ENCODE assay signal across 15 mouse cellular contexts in the genomic region with DNA sequence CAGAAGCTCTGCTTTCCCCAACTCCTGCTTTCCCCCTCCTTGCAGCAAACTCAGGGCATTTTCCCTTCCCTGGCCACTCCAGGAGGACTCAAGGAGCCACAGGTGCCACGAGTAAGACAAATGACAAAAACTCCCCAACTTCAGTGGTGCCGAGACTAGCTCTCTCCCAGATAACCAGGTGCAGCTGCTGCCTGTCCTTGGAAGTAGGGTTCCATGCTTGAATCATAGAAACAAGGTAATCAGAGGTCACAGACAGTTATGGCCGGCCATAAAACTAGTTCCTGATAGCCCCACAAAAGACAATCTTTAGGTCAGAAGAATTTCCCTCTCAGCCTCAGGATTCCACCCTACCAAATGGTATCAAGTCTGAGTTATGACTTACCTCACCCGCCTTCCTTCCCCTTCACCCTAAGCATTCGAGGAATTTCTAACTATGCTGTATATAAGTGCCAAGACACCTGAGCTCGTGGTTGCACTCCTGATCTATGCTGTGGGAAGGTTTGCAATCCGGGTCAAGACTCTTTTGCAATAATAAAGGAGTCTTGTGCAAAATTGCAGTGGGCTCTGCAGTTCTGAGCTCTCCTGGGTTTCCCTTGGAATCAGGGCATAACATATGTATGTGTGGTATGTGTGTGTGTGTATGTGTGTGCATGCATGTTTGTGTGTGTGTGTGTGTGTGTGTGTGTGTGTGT.
"Had no signal": no experiment of that assay in that cellular context is flagged by ENCODE, and none has a peak within 500 bp of the region (broad histone marks: within the 10 kb centered on the region; RNA-seq: fewer than 3 reads in every experiment).

No protein-coding gene starts in this region.

- H3K27me3 ChIP-seq: limb, embryonic 15.5 days; liver, embryonic 12.5 days; midbrain, embryonic 15.5 days; neural tube, embryonic 12.5 days had no signal

- H3K27ac ChIP-seq: kidney, postnatal 0 days; limb, embryonic 15.5 days; liver, embryonic 12.5 days; midbrain, embryonic 15.5 days; neural tube, embryonic 12.5 days had no signal

- H3K9ac ChIP-seq: limb, embryonic 15.5 days; liver, embryonic 12.5 days; midbrain, embryonic 15.5 days; neural tube, embryonic 12.5 days had no signal

- H3K4me2 ChIP-seq: limb, embryonic 15.5 days; liver, embryonic 12.5 days; midbrain, embryonic 11.5 days; midbrain, embryonic 15.5 days; neural tube, embryonic 12.5 days had no signal

- ATAC-seq: liver, embryonic 12.5 days; midbrain, embryonic 15.5 days had no signal

- H3K4me3 ChIP-seq: limb, embryonic 15.5 days; liver, embryonic 12.5 days; megakaryocyte, embryonic 14.5 days; midbrain, embryonic 15.5 days; neural tube, embryonic 12.5 days had no signal

- DNase-seq: kidney, adult 11 months; kidney, adult 9 months; kidney, postnatal 36 days; layer of hippocampus, adult 9-11 months; layer of hippocampus, postnatal 36 days; lung, postnatal 4 days; spleen, adult 18-20 months; thymus, postnatal 14 days had no signal

- H3K36me3 ChIP-seq: limb, embryonic 15.5 days; liver, embryonic 12.5 days; midbrain, embryonic 15.5 days; neural tube, embryonic 12.5 days had no signal

- H3K4me1 ChIP-seq: limb, embryonic 15.5 days; liver, embryonic 12.5 days; megakaryocyte, embryonic 14.5 days; midbrain, embryonic 15.5 days; neural tube, embryonic 12.5 days had no signal

- H3K9me3 ChIP-seq: limb, embryonic 15.5 days; liver, embryonic 12.5 days; megakaryocyte, embryonic 14.5 days; midbrain, embryonic 15.5 days; neural tube, embryonic 12.5 days had no signal
